Mouse (Mus musculus) mature B cell (primary cell): ENCODE measurements around the gene Kcnip2.

Experiments used
- in situ Hi-C: fragments of 300-500 bp; cut with MboI; formaldehyde crosslinking; loops from 2 replicates; pipeline ENCODE4 v1.14.3; 2019

The Kcnip2 gene

DNA sequence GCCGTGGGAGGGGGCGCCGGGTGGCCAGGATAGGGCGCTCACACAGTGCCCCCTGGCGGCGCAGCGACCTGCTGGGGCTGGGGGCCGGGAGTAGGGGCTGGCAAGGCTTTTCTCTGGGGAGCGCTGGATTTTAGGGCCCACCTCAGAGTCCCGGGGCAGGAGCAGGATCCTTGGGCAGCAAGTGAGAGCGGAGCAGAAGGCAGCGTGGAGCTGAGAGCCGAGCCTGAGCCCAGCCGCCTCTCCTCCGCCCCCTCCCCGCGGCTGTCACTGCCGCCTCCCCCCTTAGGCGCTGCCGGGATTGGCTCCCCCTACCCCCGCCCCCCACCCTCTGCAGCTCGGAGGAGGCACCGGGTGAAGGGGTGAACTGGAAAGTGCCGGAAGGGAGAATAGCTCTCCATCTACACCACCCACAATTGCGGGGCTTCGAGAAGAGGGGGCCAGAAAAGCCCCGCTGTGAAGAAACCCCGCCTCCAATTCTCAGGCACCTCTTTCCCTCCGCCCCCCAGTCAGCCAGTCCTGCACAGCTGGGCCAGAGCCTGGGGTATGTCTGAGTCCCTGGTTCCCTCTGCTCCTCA is at the start of gene Kcnip2:
Gene Kcnip2 (minus strand): TSS at position 231 of the 575 bp plus-strand sequence.
- in situ Hi-C loops: no loop called here

DNA sequence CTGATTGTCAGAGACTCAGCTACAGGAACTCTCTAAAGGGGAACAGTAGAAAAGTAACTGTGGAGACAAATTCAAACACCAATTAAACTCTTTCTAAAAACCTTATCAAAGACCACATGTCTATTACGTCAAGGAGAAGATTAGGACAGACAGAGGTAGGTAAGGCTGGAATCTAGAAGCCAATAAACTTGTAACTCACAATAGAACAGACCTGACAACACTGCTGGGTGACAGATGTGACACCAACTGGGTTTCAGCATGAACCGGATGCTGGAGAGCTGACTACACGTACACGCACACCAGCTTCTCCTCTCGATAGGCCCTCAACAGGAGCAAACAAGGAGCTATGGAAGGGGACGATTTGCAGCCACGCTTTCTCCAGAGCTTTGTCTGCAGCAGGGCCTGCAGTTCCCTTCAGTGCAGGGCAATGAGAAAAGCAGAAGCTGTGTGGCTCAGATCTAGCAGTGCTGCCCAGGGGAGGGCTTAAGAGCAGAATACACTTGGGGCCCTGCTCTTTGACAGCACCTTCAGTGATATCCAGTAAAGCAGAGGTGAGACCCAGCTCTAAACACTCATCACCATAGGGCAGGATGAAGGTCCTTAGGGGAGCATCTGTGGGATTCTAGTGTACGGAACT is 39.5 kb upstream of the Kcnip2 start:
- in situ Hi-C loops: no loop called here

DNA sequence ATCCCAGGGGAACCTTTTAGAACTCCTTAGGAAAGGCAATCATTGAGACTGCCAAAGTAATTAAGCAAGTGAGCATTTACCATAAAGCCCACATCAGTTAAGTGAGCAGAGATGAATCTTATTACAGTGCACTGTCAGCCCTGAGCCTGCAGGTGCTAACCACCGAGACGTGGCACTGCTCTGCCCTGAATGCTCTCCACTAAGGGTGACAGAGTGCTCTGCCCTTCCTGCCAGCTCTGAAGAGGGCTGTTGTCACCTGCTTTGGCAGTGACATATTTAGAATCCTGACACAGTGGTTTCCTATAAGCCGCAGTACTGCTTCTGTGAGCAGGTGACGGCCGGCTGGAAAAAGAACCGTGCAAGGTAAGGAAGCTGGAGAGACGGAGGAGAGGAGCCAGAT is 38.7 kb upstream of the Kcnip2 start:
- in situ Hi-C loops: no loop called here

DNA sequence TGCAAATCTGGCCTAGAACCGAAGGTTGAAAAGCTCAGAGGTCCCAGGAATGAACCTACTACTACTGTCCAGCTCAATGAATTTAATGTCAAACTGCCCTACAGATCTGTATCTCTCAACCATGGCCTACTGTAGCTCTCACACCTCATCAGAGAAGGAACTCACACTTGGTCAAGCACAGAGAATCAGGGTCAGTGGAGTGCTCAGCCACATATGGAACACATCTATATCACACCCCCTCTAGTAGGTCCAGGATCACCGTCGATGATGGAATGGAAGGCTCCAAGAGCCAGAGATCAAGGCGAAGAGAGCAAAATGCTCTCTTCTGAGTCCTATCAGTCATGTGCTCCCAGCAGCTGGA is 31.9 kb upstream of the Kcnip2 start:
- in situ Hi-C loops: no loop called here

DNA sequence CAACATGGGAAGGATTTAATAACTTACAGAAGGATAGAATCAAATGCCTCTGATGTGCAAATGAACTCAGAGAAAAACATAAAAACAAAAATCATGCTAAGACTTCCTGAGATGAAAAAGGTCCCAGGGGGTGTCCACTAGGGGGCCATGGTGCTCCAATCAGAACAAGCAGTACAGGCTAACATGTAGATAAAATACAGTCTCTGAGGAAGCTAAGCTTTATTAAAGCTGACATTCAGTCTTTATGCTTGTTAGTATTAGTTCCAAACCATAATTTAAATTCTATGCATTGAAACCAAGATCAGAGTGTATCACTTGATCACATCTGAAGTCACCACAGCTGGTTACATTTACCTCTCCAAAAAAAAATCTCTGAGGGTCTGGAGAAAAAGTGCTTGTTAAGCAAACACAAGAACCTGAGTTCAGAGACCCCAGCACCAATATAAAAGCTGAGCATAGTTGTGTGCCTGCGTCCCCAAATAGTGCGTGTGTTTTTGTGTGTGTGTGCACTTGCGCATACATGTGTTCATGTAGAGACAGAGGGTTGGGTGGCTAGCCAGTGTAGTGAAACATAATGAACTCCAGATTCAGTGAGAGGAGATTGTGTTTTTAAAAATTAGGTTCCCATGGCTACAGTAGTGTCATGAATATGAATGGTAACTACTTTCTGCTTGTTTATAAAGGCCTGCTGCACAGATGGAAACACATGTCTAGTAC is 31.3 kb upstream of the Kcnip2 start:
- in situ Hi-C loops: no loop called here

DNA sequence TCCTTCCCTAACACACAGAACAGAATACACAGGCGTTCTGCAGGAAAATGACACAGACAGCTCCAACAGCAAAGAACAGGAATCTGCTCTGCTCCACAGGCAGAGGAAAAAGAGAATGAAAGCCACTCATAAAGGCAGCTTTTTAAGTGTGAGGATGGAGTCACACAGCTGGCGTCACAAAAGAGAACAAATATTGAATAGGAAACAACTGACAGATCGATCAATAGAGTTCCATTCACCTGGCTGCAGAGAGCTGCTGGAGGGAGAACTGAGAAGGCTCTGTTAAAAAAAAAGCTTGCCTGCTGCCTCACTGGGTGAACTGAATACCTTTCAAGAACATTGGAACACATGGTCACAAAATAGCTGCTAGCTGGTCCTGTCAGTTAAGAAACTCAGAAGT is 28.3 kb upstream of the Kcnip2 start:
- in situ Hi-C loops: no loop called here

DNA sequence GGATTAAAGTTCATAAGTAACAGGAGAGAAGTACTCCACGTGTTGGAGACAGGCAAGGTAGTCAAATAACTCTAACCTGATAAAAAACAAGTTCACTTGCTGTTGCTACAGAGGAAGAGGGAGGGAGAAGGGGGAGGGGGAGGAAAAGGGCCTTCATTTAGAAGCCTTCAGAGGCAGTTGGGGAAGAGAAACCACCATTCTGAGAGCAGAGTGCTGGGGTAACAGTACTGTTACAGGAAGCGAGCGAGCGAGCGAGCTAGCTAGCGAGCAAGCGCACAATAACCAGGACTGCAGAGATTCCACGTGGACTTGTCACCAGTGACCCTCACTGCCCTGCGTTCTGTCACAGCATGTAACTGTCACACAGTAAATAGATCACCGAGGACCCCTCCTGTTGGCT is 27.6 kb upstream of the Kcnip2 start:
- in situ Hi-C loops: no loop called here

DNA sequence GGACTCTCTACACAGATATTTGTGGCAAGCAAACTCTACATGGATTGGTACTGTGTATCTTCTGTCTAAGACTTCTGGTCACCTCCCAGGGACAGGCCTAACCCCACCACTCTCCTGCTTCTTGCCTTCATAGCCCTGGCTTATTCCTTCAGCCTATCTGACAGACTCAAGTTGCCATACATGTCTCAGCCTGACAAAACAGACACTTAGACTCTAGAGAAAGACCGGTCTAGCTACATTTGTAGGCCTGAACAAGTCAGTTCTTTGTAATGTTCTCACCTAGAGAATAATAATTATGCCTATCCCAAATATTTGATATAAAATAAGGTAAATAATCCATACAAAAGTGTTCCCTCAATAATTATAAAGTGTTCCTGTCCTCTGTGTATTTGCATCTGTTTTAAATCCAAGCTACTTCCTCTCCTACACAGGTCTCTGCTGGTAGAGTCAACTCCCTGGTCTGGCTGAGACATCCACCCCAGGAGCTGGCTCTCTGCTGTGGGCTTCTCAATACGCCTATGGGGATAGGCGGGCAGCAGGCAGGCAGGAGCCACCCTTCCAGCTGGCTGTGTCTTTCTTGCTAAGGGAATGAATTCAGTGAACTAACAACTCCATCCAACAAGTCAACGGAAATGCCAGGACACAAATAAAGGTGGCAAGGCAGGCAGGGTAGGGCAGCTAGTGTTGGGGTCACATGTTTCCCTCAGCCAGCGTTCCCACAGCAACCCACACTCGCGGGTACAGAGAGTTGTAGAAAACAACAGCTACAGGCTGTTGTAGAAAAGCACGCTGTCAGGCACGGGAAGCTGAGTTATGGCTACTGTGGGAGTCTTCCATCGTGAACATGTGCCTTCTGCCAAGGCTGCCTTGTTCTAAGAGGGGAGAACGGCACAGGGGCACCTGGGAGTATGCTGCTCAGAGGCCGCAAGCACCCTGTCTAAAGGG is 21.5 kb upstream of the Kcnip2 start:
- in situ Hi-C loops: no loop called here

DNA sequence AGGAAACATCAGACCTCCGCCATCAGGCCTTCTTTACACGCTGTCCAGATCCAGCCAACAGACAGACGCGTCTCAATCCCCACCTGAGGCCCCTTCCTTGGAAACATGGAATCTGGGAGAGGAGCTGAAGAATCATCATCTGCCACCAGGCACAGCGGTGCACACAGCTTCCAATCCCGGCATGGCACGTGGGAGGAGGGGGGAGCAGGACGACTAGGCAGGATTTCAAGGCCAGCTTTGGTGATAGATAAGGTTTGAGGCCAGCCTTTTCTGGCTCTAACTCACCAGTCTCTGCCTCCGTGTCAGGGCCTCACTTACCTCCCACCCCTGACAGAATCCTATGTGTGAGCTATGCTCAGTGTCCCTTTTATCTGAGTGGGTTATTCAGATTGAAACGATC is 19.6 kb upstream of the Kcnip2 start:
- in situ Hi-C loops: no loop called here

DNA sequence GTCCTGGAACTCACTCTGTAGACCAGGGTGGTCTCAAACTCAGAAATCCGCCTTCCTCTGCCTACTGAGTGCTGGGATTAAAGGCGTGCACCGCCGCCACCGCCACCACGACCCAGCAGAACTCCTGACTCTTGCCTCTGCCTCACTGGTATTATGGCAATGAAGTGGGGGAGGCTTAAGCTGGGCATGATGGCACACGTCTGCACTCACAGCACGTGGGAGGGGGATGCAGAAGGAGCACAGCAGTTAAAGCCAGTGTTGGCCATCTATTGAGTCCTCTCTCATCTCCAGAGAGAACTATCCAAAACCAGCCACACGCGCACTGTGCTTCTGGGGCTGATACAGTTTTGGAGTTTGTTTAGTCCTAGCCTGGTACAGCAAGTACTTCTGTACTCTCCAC is 17.8 kb upstream of the Kcnip2 start:
- in situ Hi-C loops: no loop called here

DNA sequence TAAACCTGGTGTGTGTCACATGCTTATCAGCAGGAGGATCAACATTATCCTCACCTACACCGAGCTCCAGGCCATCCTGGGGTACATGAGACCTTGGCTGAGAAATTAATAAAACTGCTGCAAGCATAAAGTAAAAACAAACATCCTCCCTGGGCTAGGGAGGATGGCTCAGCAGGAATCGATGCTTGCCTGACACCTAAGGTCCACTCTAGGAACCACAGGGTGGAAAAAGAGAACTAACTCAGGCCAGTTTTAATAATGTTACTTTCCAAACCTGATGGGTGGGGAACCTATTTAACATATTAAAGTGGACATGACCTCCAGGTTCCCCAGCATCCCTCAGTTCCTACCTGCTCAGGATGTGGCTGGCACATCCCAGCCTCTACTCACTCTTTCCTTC is 14.8 kb upstream of the Kcnip2 start:
- in situ Hi-C loops: no loop called here

DNA sequence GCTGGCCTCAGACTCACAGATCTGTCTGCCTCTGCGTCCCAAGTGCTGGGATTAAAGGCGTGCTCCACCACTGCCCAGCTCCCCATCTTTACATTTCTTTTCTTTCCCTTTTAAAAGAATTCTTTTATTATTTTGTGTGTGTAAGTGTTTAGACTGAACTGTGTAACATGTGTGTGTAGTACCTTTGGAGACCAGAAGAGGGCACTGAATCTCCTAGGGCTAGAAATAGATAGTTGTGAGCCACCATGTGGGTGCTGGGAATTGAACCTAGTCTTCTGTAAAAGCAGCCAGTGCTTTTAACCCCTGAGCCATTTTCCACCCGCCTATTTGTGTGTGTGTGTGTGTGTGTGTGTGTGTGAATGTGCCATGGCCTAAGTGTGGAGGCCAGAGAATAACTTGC is 11.9 kb upstream of the Kcnip2 start:
- in situ Hi-C loops: no loop called here

DNA sequence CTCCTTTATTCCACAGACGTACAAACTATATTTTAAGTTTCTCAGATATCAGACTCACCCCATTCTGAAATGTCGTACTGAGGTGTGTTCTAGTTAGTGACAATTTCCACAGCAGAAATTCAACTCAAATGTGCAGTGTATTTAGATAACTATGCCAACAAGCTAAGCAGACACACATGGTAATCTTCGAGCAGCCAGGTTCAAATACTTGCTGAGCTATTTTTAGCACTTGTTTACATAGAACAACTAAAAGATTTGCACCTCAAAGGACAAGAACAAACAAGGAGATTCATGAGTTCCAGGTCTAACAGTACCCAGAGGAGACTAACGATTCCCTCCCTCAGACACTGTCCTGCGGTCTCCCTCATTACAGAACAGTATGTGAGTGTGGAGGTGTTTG is 11.3 kb upstream of the Kcnip2 start:
- in situ Hi-C loops: no loop called here

DNA sequence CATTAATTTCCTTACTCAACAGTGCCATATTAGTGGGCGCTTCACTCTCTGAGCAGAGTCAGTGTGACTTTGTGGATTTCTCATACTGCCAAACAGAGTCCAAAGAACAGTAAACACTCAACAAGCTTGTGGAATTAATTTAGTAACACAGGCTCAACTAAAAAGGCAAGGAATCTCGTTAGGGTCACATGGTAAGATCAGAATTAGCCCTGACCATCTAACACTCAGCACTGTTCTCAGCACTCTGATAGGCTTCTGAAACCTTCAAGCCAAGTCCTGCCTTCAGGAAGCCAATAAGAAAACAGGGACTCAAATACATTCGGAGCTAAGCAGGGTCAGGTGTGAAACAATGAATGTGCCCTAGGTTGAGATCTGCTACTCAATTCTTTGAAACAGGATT is 10.3 kb upstream of the Kcnip2 start:
- in situ Hi-C loops: no loop called here

DNA sequence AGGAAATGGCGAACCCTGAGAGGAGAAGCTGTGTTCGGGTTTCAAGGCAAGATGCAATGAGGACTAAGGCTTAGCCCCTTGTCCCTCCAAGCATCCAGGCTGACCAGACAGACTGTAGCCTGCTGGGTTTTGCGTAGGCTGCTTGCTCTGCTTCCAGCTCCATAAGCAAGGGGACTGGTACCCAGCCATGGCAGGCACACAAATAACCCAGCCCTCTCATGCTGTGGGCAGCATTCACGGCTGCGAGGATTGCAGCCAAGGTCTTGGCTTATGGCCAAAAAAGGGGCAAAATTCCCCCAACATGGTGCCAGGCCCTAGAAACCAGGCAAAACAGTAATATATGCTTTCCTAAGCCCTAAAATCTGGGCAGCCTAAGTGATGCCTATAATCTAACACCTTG is 6.0 kb upstream of the Kcnip2 start:
- in situ Hi-C loops: no loop called here

DNA sequence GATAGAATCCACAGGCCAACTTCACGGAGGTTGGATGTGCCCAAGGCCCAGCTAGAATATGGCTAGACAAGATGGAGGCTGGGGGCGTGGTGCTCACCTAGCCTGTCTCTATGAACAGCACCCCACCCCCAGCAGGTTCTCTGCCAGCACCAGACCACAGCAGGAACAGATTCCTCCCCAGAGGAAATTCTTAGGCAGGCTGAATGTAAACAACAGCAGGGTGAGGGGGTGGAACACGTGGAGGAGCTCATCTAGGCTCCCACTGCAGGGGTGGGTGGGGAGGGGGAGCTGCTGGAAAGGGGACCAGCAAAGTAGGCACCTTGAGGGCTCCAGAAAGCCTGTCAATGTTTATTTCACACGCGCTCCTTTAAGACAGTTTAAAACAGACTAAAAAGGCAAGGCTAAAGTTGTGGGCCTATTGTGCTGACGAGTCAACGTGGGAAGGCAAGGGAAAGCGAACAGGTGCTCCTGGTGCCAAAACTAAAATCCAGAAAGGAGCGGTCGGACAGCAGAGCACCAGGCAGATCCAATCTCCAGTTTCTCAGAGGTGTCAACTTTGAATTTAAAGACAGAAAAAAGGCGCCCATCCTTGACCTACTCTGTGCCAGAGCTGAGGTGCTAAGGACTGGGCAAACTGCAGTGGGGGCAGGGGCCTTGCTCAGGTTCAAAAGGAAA is 2.1 kb upstream of the Kcnip2 start:
- in situ Hi-C loops: no loop called here

DNA sequence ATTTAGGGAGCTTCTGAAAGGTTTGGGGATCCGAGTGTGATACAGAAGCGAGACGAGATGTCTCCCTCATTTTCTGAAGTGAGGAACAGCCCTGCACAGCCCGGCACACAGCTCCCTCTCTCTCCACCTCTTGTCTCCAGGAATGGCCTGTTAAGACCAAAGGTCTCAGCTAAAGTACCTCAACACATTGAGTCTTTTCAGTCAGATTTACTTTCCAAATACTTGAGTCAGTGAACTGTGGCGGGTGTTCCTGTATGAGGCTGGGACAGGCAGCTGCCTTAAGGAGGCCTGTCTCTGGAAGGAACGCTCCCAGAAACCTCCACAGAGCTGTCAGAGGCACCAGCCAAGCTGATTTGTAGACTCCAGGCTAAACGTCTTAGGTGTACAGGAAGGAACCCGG is 866 bp upstream of the Kcnip2 start:
- in situ Hi-C loops: no loop called here

DNA sequence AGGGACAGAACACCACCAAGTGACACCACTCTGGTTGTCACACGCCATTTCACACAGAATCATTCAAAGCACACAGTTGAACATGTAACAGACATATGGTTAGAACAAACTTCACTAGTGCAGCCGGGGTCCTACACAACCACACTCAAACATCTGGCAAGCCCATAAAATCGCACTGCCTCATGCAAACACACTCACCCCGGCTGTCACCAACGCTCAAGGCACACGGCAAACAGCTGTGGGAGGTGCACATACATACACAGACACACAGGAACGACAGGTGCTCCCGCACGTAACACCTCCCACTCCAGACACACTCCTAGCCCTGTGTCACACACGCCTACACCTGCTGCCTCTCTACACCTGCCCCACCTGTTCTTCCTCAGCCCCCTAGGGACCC is 691 bp downstream of the Kcnip2 start:
- in situ Hi-C loops: no loop called here

DNA sequence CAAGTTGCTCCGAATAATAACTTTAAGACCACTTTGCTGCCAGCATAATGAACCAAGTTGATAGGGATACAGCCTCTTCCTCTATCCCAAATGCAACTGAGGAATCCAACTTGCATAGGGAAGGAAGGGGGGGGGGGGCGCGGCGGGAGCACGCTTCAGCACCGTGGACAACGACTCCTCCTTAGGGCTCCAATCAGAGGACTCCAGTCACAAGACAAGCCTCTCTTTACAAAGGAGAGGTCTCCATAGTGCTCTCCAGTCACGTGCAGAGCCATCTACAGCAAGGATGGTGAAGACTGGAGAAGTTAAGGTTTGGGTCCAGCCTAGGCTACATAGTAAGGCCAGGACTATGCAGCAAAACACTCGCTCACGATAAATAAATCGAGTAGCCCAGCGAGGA is 2.1 kb downstream of the Kcnip2 start:
- in situ Hi-C loops: no loop called here

DNA sequence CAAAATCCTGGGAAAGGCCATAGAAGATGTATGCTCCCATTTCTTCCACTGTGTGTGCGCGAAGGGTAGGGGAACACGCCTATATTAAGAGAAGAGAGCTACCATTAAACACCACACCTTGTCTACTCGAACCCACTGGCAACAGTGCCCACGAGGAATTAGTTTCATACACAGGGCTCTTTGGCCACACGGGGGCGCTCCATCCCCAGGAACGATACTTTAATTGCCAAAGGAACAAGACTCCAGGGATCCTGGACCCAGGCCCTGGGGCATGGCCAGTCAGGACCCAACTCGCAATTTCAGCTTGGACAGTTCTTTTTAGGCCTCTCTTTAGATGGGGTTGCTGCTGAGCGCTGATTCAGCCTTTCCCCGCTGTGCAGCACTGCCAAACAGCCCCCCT is 2.6 kb downstream of the Kcnip2 start:
- in situ Hi-C loops: no loop called here

DNA sequence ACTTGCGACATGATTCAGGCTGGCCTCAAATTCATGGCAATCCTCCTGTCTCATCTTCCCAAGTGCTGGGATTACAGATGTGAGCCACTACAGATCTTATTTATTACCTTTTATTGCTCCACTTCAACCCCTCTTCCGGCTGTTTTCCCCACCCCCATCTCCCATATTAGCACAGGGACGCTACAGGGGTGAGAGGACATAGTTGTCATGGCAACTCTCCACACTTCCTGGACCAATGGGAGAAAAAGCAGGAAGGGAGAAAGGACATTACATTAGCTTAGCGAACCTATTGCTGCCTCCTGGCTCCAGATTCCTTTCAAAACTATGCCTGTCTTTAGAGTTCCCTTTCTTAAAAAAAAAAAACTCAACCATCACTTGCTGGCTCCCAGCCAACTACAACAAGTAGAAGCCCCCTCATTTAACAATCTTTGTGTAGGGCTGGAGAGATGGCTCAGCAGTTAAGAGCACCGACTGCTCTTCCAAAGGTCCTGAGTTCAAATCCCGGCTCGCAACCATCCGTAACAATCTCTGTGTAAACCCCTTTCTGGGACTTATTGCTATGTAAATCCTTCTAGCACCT is 3.1 kb downstream of the Kcnip2 start:
- in situ Hi-C loops: no loop called here

DNA sequence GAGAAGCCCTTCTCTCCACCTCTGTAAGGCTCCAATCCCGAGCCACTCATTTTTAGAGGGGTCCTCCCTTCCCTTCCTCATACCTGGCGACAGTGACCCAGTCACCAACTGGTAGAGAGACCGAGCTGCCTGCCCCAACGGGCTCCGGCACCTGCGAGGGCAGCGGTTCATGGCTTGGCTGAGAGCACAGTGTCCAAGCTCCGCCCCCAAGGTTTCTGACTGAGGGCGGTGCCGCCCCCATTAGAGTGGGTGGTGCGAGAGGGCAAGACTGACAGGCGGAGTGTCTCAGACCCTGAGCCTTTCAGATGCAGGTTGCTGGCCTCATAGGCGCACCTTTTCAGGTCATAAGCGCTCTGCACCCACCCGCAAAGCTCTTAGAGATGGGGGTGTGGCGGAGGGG is 3.7 kb downstream of the Kcnip2 start:
- in situ Hi-C loops: no loop called here
